Mouse (Mus musculus) embryonic facial prominence, embryonic 13.5 days (tissue): ENCODE results near the gene Arrdc2. TPM values are rescaled to one million over a fixed set of nuclear protein-coding genes. Genes with fewer than 3 reads are reported as not detected.

Source experiments
- microRNA-seq: library from miRNA; unstranded; fragments of <30 nt; microRNA quantifications from one replicate; pipeline ENCODE4, GENCODE M21; 2016
- polyA plus RNA-seq: library from polyadenylated mRNA; unstranded; fragments of >200 nt; fragmentation: Nextera tagmentation; extraction: Ambion mirVana; gene quantifications from 2 replicates; pipeline ENCODE4 v1.2.1, GENCODE M21; 2015

The Arrdc2 gene
- polyA plus RNA-seq, 1 experiment from 2014 or later, result 7.7 TPM

Small RNA genes lying within 50 kb of the gene (microRNA-seq; reads per million reads assigned to microRNA genes)
- gene Mir7240, result not detected

Other genes starting within 250 kb of the Arrdc2 start
- 153 and 166 TPM in 2 replicates for gene Isyna1, start 245.3 kb downstream of the Arrdc2 start, polyA plus RNA-seq
- 100 and 107 TPM in 2 replicates for gene Ssbp4, start 230.8 kb downstream of the Arrdc2 start, polyA plus RNA-seq
- 1.9 TPM in 2 replicates for gene Lrrc25, start 223.6 kb downstream of the Arrdc2 start, polyA plus RNA-seq
- 0.14 and 0.22 TPM in 2 replicates for gene Gdf15, start 207.3 kb downstream of the Arrdc2 start, polyA plus RNA-seq
- gene Pgpep1, start 179.3 kb downstream of the Arrdc2 start, polyA plus RNA-seq, result 50.5 and 63.1 TPM in 2 replicates
- gene Lsm4, start 166.5 kb downstream of the Arrdc2 start, polyA plus RNA-seq, result 248 and 270 TPM in 2 replicates
- gene Jund, start 140.8 kb downstream of the Arrdc2 start, polyA plus RNA-seq, result 54.7 and 68.5 TPM in 2 replicates
- gene Iqcn, start 136.3 kb downstream of the Arrdc2 start, polyA plus RNA-seq, result 0.07 TPM in 1 of 2 replicates, not detected in the other
- not detected in 2 replicates for gene Gm3336, start 121.2 kb downstream of the Arrdc2 start, polyA plus RNA-seq
- 0.13 and 0.14 TPM in 2 replicates for gene Pde4c, start 116.0 kb downstream of the Arrdc2 start, polyA plus RNA-seq
- gene Rab3a, start 85.0 kb downstream of the Arrdc2 start, polyA plus RNA-seq, result 23.8 TPM in 2 replicates
- gene Mpv17l2, start 78.8 kb downstream of the Arrdc2 start, polyA plus RNA-seq, result 29.3 and 36.7 TPM in 2 replicates
- gene Pik3r2, start 63.0 kb downstream of the Arrdc2 start, polyA plus RNA-seq, result 76.8 and 85.4 TPM in 2 replicates
- 12.5 and 13.8 TPM in 2 replicates for gene Mast3, start 34.7 kb downstream of the Arrdc2 start, polyA plus RNA-seq
- gene Il12rb1, start 31.3 kb downstream of the Arrdc2 start, polyA plus RNA-seq, result 0.07 and 0.54 TPM in 2 replicates
- 3.2 and 5.3 TPM in 2 replicates for gene Kcnn1, start 23.5 kb upstream of the Arrdc2 start, polyA plus RNA-seq
- gene Ccdc124, start 34.2 kb upstream of the Arrdc2 start, polyA plus RNA-seq, result 108 and 124 TPM in 2 replicates
- 0.18 and 0.32 TPM in 2 replicates for gene Slc5a5, start 53.0 kb upstream of the Arrdc2 start, polyA plus RNA-seq
- gene Rpl18a, start 57.7 kb upstream of the Arrdc2 start, polyA plus RNA-seq, result 4,412 and 4,959 TPM in 2 replicates
- 49.8 and 52.6 TPM in 2 replicates for gene Map1s, start 66.2 kb upstream of the Arrdc2 start, polyA plus RNA-seq